Mouse (Mus musculus) thymus, adult 18-20 months (tissue): ENCODE measurements around the gene Myo10.

ENCODE experiments used
- DNase-seq, 2 experiments: peaks; one replicate each; pipeline ENCODE4 v3.0.0; 2022; ENCODE audit warnings: mixed read lengths in 2 of 2

Myo10 gene

DNA sequence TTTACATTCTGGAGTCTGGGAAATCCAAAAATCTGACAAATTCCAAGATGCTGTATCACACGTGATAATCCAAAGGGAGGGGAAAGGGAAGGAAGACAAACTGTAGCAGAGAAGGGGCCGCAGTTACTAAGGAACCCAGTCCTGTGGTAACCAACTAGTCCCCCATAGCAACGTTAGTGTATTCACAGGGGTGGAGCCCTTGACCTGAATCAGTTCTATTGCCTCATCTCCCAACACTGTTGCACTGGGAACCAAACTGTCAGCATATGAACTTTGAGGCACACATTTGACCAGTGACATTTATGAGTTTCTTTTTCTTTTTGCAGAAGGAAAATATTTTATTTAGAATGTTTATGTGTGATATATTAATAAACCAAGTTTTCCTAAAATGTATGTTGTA, 237.1 kb downstream of the Myo10 start:
- no peak for DNase-seq

DNA sequence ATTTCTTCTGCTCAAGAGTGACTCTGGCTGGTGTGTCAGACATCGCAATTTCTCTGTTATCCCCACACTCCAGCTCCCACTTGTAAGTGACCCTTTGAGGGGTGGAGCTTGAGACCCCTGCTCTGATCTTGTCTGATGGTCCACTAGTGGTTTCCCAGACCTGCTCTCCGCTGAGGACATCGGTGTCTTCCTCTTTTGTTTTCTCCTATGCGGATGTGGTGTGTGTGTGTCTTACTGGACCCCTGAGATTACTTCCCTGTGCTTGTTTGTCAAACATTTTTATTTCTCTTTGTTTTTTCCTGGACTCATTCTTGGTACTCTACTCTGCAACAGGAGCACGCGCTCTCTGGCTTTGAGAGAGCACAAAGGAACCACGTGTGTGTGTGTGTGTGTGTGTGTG, 239.6 kb downstream of the Myo10 start:
- no peak for DNase-seq
